Mouse (Mus musculus): Measurements from ENCODE around the gene Trpc2. TPM values are rescaled to one million over a fixed set of nuclear protein-coding genes. Genes with fewer than 3 reads are reported as not detected.

The Trpc2 gene
- polyA plus RNA-seq, 1 experiment from 2014 or later, result not detected

DNA sequence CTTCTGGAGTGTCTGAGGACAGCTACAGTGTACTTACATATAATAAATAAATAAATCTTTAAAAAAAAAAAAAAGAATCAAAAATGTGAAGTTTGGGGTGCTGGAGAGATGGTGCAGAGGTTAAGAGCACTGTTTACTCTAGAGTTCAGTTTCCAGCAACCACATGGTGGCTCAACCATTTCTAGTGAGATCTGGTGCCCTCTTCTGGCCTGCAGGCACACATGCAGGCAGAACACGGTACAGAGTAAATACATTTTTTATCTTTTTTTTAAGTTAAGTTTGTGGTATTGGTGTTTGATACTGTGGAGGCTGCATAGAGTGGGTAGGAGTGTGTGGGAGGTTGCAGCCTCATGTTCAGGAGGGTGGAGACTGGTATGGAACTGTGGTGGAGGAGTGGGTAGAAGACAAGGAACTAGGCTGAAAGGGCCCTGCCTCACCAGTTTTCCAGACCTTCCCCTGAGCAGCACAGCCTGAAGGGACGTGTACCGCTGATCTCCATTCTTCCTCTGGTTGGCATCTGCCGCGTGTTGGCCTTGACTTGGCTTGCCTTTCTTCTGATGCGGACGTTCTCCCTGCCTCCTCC lies 6.1 kb upstream of the Trpc2 start:
- no peaks in the 10 kb centered on the region for H3K4me1 ChIP-seq
- no peak overlapping the region for H3K27ac ChIP-seq
- H3K4me2 ChIP-seq, result no peak overlapping the region
- no peaks in the 10 kb centered on the region for H3K9me3 ChIP-seq
- H3K4me3 ChIP-seq, result no peak overlapping the region
- H3K27me3 ChIP-seq, result no peaks in the 10 kb centered on the region
- H3K36me3 ChIP-seq, result peaks cover 91% of the 10 kb centered on the region
- H3K9ac ChIP-seq, result no peak overlapping the region
- no peak for ATAC-seq (ENCODE audit: insufficient number of reproducible peaks, insufficient read depth, low FRiP score, low TSS enrichment, low read depth)
- WGBS, result 78% methylated on average over 7 of the region's 7 CpGs

DNA sequence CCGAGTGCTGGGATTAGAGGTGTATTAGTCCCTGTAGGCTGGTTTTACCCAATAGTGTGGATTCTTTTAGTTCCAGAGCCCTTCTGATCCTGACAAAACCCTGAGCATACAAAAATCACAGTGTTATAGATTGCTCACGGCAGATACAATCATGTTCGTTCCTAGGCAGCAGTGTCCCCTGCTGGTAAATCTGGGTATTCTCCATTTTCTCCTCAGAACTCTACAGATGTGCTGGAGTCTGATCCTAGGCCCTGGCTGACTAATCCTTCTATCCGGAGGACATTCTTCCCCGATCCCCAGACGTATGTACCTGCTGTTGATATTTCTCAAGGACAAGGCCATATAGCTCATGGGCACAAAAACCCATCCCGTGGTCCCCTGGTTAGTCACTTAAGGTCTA lies 4.4 kb upstream of the Trpc2 start:
- ATAC-seq (ENCODE audit: insufficient number of reproducible peaks, insufficient read depth, low FRiP score, low TSS enrichment, low read depth), result no peak
- H3K9me3 ChIP-seq, result no peaks in the 10 kb centered on the region
- 77% methylated on average over 7 of the region's 7 CpGs for WGBS
- no peaks in the 10 kb centered on the region for H3K4me1 ChIP-seq
- H3K4me2 ChIP-seq, result no peak overlapping the region
- H3K4me3 ChIP-seq, result no peak overlapping the region
- no peaks in the 10 kb centered on the region for H3K27me3 ChIP-seq
- peaks cover 91% of the 10 kb centered on the region for H3K36me3 ChIP-seq
- no peak overlapping the region for H3K27ac ChIP-seq
- no peak overlapping the region for H3K9ac ChIP-seq

DNA sequence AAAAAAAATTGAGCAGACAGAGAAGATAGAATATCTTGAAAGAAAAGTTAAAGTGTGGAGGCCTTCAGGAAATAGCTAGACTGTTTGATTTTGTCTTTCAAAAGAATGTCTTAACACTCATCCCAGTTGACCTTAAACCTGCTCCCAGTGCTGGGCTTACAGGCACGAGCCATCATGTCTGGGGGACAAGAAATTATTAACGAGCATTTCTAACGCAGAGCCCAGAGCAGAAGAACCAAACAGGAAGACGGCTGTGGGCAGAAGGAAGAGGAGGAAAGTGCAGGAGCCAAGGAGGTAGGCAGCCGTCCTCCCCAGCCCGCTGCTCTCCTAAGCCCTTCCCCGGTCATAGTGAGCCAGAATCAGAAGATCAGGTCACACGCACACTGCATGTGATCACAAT lies 2.6 kb upstream of the Trpc2 start:
- H3K9ac ChIP-seq, result no peak overlapping the region
- no peak overlapping the region for H3K4me3 ChIP-seq
- H3K4me2 ChIP-seq, result no peak overlapping the region
- H3K9me3 ChIP-seq, result no peaks in the 10 kb centered on the region
- 88% methylated on average over 8 of the region's 8 CpGs for whole genome bisulfite sequencing
- peaks cover 91% of the 10 kb centered on the region for H3K36me3 ChIP-seq
- no peak for ATAC-seq (ENCODE audit: insufficient number of reproducible peaks, insufficient read depth, low FRiP score, low TSS enrichment, low read depth)
- H3K27ac ChIP-seq, result no peak overlapping the region
- no peaks in the 10 kb centered on the region for H3K27me3 ChIP-seq
- no peaks in the 10 kb centered on the region for H3K4me1 ChIP-seq

DNA sequence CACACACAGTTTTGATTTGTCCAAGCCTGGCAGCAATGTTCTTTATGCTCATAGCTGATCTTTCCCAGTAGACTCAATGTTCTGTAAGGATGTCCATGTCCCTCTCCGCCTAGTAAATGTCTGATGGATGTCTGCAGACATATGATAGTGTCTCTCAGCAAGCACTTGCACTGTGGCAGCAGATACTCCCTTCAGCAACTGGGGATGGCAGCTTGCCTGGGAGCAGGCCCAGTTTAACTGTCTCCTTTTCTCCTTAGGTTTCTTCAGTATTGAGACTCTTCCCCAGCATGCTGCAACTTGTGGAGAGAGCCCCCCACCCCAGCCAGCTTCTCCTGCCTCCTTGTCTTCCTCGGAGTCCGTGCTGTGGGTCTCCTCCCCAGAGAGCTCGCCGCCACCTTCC lies 1.1 kb upstream of the Trpc2 start:
- no peak for ATAC-seq (ENCODE audit: insufficient number of reproducible peaks, insufficient read depth, low FRiP score, low TSS enrichment, low read depth)
- Histone ChIP-seq H3K27me3 (no peaks in the 10 kb centered on the region), H3K4me3 (no peak overlapping the region), H3K9me3 (no peaks in the 10 kb centered on the region), H3K4me1 (no peaks in the 10 kb centered on the region), H3K9ac (no peak overlapping the region), H3K4me2 (no peak overlapping the region), H3K36me3 (peaks cover 85% of the 10 kb centered on the region), H3K27ac (no peak overlapping the region)
- WGBS, result 94% methylated on average over 5 of the region's 5 CpGs

DNA sequence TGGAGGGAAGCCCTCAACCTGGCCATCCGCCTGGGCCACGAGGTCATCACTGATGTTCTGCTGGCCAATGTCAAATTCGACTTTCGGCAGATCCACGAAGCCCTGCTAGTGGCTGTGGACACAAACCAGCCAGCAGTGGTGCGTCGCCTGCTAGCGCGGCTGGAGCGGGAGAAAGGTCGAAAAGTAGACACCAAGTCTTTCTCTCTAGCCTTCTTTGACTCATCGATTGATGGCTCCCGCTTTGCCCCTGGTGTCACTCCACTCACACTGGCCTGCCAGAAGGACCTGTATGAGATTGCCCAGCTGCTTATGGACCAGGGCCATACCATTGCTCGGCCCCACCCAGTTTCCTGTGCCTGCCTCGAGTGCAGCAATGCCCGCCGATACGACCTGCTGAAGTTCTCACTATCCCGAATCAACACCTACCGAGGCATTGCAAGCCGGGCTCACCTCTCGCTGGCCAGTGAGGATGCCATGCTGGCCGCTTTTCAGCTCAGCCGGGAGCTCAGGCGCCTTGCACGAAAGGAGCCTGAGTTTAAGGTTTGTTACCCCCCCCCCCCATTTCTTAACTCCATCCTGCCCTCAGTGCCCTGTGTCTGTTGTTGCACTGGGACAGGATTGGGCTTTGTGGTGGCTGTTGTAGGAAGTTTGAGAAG lies 1.3 kb downstream of the Trpc2 start:
- H3K4me2 ChIP-seq, result no peak overlapping the region
- no peaks in the 10 kb centered on the region for H3K4me1 ChIP-seq
- no peak overlapping the region for H3K27ac ChIP-seq
- peaks cover 80% of the 10 kb centered on the region for H3K36me3 ChIP-seq
- WGBS, result 92% methylated on average over 26 of the region's 26 CpGs
- ATAC-seq (ENCODE audit: insufficient number of reproducible peaks, insufficient read depth, low FRiP score, low TSS enrichment, low read depth), result no peak
- H3K27me3 ChIP-seq, result no peaks in the 10 kb centered on the region
- H3K9ac ChIP-seq, result no peak overlapping the region
- no peaks in the 10 kb centered on the region for H3K9me3 ChIP-seq
- no peak overlapping the region for H3K4me3 ChIP-seq

DNA sequence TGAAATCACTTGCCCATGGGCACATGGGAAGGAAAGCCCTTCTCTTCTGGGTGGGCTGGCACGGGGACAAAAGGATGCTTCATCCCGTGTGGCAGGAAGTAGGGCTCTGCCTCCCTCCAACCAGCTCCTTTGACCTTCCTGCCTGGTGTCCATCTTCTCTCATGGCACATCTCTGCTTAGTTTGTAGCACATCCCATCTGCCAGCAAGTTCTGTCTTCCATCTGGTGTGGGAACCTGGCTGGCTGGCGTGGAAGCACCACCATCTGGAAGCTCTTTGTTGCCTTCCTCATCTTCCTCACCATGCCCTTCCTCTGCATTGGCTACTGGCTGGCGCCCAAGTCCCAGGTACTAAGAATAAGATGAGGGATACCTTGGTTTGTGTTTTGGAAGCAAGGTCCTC lies 4.4 kb downstream of the Trpc2 start:
- WGBS, result 84% methylated on average over 4 of the region's 4 CpGs
- Histone ChIP-seq H3K27ac (no peak overlapping the region), H3K4me3 (no peak overlapping the region), H3K27me3 (no peaks in the 10 kb centered on the region), H3K4me1 (no peaks in the 10 kb centered on the region), H3K9me3 (no peaks in the 10 kb centered on the region), H3K9ac (no peak overlapping the region), H3K36me3 (peaks cover 70% of the 10 kb centered on the region), H3K4me2 (no peak overlapping the region)
- no peak for ATAC-seq (ENCODE audit: insufficient number of reproducible peaks, insufficient read depth, low FRiP score, low TSS enrichment, low read depth)

DNA sequence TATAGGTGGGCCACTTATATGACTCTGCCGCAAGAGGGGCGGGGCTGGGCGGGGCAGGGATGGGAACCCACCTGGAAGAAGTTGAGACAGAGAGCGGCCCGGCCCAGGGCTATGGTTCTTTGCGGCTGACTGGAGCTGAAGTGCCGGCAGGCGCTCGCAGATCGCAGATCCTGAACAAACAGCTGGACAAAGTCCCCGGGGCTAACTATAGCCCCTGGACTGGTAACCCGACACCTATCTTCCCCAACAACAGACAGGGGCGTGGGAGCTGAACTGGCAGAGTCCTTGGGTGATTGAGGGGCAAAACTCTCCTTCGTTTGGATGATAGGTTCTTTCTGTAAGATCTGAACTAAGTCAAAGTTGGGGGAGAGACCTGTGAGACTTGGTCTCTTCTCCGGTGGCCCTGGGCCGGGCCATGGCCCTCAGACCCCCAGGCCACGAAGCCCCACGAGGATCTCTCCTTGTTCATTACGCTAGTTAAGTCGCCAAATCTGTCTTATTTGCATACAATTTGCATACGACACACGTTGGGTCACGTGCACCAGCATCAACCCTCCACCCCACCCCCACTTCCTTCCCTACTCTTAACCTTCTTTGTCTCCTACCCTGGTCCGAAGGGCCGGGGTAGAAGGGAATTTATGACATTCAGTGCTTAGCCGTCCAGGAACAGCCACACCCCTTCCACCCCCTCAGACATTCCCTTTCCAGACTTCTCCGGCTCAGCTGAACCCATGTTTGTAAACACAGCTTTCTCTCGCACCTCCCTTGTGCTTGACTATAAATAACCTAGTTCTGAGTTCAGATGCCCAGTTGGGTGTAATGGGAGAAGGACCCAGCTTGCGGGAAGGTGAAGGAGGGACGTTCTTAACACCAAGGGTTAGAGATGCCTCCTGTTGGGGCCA lies 17.1 kb downstream of the Trpc2 start:
- Histone ChIP-seq H3K9ac (peak overlapping the region; percentile 54), H3K4me1 (peaks cover 12% of the 10 kb centered on the region; the same call in 1 of the 2 replicates), H3K27ac (no peak overlapping the region), H3K27me3 (no peaks in the 10 kb centered on the region), H3K9me3 (no peaks in the 10 kb centered on the region), H3K36me3 (peaks cover 4% of the 10 kb centered on the region), H3K4me2 (peak overlapping the region; percentile 62), H3K4me3 (peak overlapping the region; percentile 32)
- WGBS, result 5% methylated on average over 30 of the region's 30 CpGs
- no peak for ATAC-seq (ENCODE audit: insufficient number of reproducible peaks, insufficient read depth, low FRiP score, low TSS enrichment, low read depth)

DNA sequence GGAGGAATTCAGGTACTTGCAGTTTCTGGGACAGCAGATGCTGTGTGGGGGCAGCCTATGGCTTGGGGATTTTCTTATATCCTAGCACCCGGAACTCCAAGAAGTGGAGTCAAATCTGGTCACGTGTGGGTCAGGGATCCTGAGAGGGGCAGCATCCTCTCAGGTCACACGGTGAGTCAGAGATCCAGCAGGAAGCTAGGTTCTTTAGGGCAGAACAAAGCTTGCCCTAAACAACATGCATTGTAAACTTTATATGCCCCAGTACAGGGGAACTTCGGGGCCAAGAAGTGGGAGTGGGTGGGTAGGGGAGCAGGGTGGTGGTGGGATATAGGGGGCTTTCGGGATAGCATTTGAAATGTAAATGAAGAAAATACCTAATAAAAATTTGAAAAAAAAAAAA lies 18.0 kb downstream of the Trpc2 start:
- H3K9ac ChIP-seq, result no peak overlapping the region
- H3K27me3 ChIP-seq, result no peaks in the 10 kb centered on the region
- H3K9me3 ChIP-seq, result no peaks in the 10 kb centered on the region
- H3K27ac ChIP-seq, result no peak overlapping the region
- peaks cover 12% of the 10 kb centered on the region; the same call in 1 of the 2 replicates for H3K4me1 ChIP-seq
- peak overlapping the region; percentile 62 for H3K4me2 ChIP-seq
- H3K4me3 ChIP-seq, result no peak overlapping the region
- H3K36me3 ChIP-seq, result no peaks in the 10 kb centered on the region; the same call in none of the 2 replicates
- ATAC-seq (ENCODE audit: insufficient number of reproducible peaks, insufficient read depth, low FRiP score, low TSS enrichment, low read depth), result no peak
- WGBS, result 59% methylated on average over 5 of the region's 5 CpGs

DNA sequence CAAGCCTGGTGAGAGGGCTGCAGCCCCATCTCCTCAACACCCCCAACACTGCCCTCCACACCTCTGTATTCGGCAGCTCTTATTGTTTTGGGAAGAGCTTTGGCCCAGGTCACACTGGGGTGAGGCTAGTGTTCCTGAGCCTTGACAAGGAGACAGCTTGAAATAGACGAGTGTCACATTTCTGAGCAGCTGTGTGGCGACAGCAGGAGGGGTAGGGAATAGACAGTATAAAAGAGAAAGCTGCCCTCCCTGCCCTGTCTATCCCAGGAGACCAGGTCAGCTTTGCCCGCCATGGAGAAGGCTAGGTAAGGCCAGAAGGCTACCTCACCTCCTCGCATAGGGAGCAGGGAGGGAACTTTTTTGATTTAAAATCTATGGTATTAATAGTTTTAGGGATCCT lies 18.6 kb downstream of the Trpc2 start, which contains the start of gene Art1:
Gene Art1 (plus strand): TSS at position 257 of the 400 bp plus-strand sequence.
- no peak within 1 kb of the TSS for H3K4me3 ChIP-seq
- H3K4me2 ChIP-seq, result peak within 1 kb of the TSS; percentile 62
- no peaks in the 10 kb centered on the region for H3K9me3 ChIP-seq
- H3K27ac ChIP-seq, result no peak within 1 kb of the TSS
- no peak within 1 kb of the TSS for H3K9ac ChIP-seq
- no peaks in the 10 kb centered on the region for H3K27me3 ChIP-seq
- H3K4me1 ChIP-seq, result peaks cover 12% of the 10 kb centered on the region
- H3K36me3 ChIP-seq, result no peaks in the 10 kb centered on the region; the same call in none of the 2 replicates
- no peak for ATAC-seq (ENCODE audit: insufficient number of reproducible peaks, insufficient read depth, low FRiP score, low TSS enrichment, low read depth)
- 34% methylated on average over 5 of the region's 5 CpGs for WGBS

DNA sequence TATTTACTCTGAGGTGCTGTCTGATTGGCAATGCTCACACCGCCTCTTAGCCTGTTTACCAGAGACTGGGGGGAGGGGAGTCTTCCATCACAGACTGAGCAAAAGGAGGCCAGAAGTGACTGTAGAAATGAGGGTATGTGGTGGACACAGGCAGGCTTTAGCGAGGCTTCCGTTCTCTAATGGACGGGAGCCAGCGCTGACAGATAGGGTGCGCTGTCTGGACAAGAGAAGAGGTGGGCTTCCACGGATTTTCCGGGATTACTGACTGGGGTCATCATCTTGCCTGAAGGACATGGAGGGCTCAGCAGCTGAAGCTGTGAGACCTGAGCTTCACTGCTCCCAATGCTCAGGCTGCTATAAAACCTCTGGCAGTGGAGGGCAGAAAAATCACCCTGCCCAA lies 19.3 kb downstream of the Trpc2 start:
- Histone ChIP-seq H3K4me2 (no peak overlapping the region), H3K36me3 (no peaks in the 10 kb centered on the region), H3K27ac (no peak overlapping the region), H3K9ac (no peak overlapping the region), H3K4me3 (no peak overlapping the region), H3K9me3 (no peaks in the 10 kb centered on the region), H3K27me3 (no peaks in the 10 kb centered on the region), H3K4me1 (peaks cover 16% of the 10 kb centered on the region)
- WGBS, result 49% methylated on average over 8 of the region's 8 CpGs
- ATAC-seq (ENCODE audit: insufficient number of reproducible peaks, insufficient read depth, low FRiP score, low TSS enrichment, low read depth), result no peak

DNA sequence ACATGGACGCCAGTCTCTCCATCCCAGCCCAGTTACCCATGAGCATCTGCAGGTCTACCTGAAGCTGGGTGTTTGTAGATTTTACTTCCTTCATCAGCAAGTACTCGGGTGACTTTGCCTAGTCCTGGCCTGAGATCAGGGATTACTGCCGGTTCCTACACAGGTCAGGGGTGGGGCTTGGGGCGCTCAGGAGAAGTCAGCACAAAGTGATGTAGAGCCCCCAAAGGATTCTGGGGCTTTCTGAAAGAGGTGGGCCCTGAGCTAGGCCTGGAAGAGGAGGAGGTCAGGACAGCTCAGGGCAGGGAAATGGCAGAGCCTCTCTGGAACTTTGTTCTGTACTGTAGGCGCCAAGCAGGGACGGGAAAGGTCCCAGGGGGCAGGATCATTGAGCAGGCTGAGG lies 19.8 kb downstream of the Trpc2 start:
- H3K27me3 ChIP-seq, result no peaks in the 10 kb centered on the region
- H3K9me3 ChIP-seq, result no peaks in the 10 kb centered on the region
- H3K4me3 ChIP-seq, result no peak overlapping the region
- peaks cover 16% of the 10 kb centered on the region for H3K4me1 ChIP-seq
- WGBS, result 47% methylated on average over 6 of the region's 6 CpGs
- no peak overlapping the region for H3K9ac ChIP-seq
- H3K4me2 ChIP-seq, result no peak overlapping the region
- no peak for ATAC-seq (ENCODE audit: insufficient number of reproducible peaks, insufficient read depth, low FRiP score, low TSS enrichment, low read depth)
- H3K27ac ChIP-seq, result no peak overlapping the region
- H3K36me3 ChIP-seq, result no peaks in the 10 kb centered on the region

Measured in embryonic facial prominence, embryonic 13.5 days (tissue).